Mouse (Mus musculus) urinary bladder, postnatal 4 days (tissue): ENCODE results near the gene Pkp2.
A peak's percentile ranks its signal among the peaks of the same experiment; 100 is the strongest.

Experiments
- DNase-seq, 2 experiments: peaks; one replicate each; pipeline ENCODE4 v3.0.0; 2021 to 2022; ENCODE audit warnings: low spot score in 2 of 2

Pkp2 gene

GRCm38 (mm10) chr16:16260882-16261281, 47.8 kb downstream of the Pkp2 start:
- no peak for DNase-seq

GRCm38 (mm10) chr16:16261481-16261880, 48.4 kb downstream of the Pkp2 start:
- DNase-seq, result no peak

GRCm38 (mm10) chr16:16262436-16262835, 49.3 kb downstream of the Pkp2 start:
- DNase-seq, result no peak

- DNase-seq, result no peak
These were observed 59.9 kb downstream of the Pkp2 start for GRCm38 (mm10) chr16:16272978-16273377.

- DNase-seq, result no peak
These were observed 60.6 kb downstream of the Pkp2 start for GRCm38 (mm10) chr16:16273752-16274151.

GRCm38 (mm10) chr16:16302369-16303137, 89.4 kb downstream of the Pkp2 start, which contains the start of gene Yars2:
Gene Yars2 (plus strand): TSS chr16:16302965.
- peak; percentile 87 to 88 for DNase-seq

GRCm38 (mm10) chr16:16303138-16303827, 90.2 kb downstream of the Pkp2 start:
- peak; percentile 33 to 60 for DNase-seq

- DNase-seq, result no peak
These were observed 90.8 kb downstream of the Pkp2 start for GRCm38 (mm10) chr16:16303888-16304287.

GRCm38 (mm10) chr16:16311319-16311718, 98.2 kb downstream of the Pkp2 start:
- no peak for DNase-seq
